Comparison of ENCODE assay signal across 19 mouse cellular contexts in genomic region chr4:152550203-152550549, GRCm38 (mm10).
"Had no signal": no experiment of that assay in that cellular context is flagged by ENCODE, and none has a peak within 500 bp of the region (broad histone marks: within the 10 kb centered on the region; RNA-seq: fewer than 3 reads in every experiment).

No protein-coding gene starts in this region.

- H3K9ac ChIP-seq: limb, embryonic 13.5 days; liver, embryonic 12.5 days; liver, embryonic 15.5 days; neural tube, embryonic 12.5 days; neural tube, embryonic 15.5 days had no signal

- H3K4me2 ChIP-seq: limb, embryonic 13.5 days; liver, embryonic 12.5 days; liver, embryonic 15.5 days; neural tube, embryonic 12.5 days; neural tube, embryonic 15.5 days had no signal

- H3K4me3 ChIP-seq: layer of hippocampus, adult 2 months; limb, embryonic 10.5 days; limb, embryonic 13.5 days; liver, embryonic 12.5 days; liver, embryonic 15.5 days; neural tube, embryonic 12.5 days; neural tube, embryonic 15.5 days had no signal

- H3K36me3 ChIP-seq: limb, embryonic 10.5 days; limb, embryonic 13.5 days; liver, embryonic 12.5 days; liver, embryonic 15.5 days; neural tube, embryonic 15.5 days had no signal

- H3K9me3 ChIP-seq: limb, embryonic 10.5 days; limb, embryonic 13.5 days; neural tube, embryonic 12.5 days; neural tube, embryonic 15.5 days had no signal

- ATAC-seq: liver, embryonic 12.5 days had no signal

- DNase-seq: kidney, adult 2 months; kidney, postnatal 25 days; layer of hippocampus, adult 9-11 months; liver; lung, adult 18-20 months; midbrain, embryonic 14.5 days; right cerebral cortex, postnatal 14 days; right cerebral cortex, postnatal 4 days; thymus, postnatal 25 days had no signal

- H3K27me3 ChIP-seq: liver, embryonic 12.5 days; liver, embryonic 15.5 days; neural tube, embryonic 12.5 days; neural tube, embryonic 15.5 days had no signal

- H3K27ac ChIP-seq: kidney, postnatal 0 days; layer of hippocampus, adult 2 months; limb, embryonic 10.5 days; limb, embryonic 13.5 days; liver, embryonic 12.5 days; liver, embryonic 15.5 days; macrophage; neural tube, embryonic 12.5 days; neural tube, embryonic 15.5 days; stomach, postnatal 0 days had no signal

- H3K4me1 ChIP-seq: limb, embryonic 13.5 days had no signal
